Mouse (Mus musculus) spleen, adult 10 weeks (tissue): ENCODE data around the gene Rc3h2. TPM values are rescaled to one million over a fixed set of nuclear protein-coding genes. Genes with fewer than 3 reads are reported as not detected.

Experiments
- polyA plus RNA-seq: library from polyadenylated mRNA; stranded (reverse); fragments of 350-450 nt; fragmentation: Illumina TruSeq; extraction: RNeasy Lipid Tissue Mini Kit (QIAGEN cat#74804); gene quantifications from one replicate; pipeline ENCODE4 v1.2.3, GENCODE M21; 2015; ENCODE audit warnings: low replicate concordance; ENCODE audit not compliant: insufficient read depth

The Rc3h2 gene
- polyA plus RNA-seq = 39.2 TPM

DNA sequence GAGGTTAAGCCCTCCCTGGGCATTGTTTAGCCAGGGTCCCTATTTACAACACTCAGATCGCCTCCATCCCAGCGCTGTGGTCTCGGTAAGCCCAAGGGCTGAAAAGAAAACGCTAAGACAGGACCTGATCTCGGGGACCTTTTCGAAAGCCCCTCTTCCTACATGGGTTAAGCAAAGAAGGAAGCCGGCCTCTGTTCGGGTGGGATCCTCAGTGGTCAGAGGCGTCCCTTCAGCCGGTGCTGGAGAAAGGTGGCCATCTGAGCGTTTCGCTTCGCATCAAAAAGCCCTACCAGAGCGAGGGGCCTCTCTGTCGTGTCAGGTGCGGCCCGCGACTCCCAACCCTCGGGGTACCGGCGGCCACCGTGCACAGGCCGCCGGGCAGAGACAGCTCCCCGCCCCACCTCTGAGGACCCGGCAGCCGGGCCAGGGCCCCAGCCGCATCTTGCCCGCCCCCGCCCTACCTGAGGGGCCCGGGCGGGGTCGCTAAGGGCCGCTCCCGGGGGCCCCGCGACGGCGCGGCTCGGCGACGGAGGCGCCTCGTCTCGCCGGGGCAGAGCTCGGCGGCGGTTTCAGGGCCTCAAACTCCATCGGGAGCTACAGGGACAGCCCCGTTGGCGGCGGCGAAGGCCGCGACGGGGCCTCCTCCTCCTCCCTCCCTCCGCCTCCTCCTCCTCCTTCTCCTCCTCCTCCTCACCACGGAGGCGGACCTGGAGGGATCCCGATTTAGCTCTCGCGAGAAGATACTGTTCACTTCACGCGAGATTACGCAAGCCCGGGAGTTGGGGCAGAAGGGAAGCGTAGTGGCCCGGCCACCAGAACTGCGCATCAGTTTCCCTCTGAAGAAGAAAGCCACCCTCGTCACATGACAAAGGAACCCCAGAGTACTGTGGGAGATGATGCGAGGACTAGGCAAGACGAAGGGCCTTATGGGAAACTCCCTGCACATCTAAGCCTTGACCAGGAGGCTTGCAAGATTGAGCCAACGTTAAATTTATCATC, at the start of gene Rc3h2:
Gene Rc3h2, minus strand, starts transcription at position 598 of the 999 bp plus-strand sequence.

DNA sequence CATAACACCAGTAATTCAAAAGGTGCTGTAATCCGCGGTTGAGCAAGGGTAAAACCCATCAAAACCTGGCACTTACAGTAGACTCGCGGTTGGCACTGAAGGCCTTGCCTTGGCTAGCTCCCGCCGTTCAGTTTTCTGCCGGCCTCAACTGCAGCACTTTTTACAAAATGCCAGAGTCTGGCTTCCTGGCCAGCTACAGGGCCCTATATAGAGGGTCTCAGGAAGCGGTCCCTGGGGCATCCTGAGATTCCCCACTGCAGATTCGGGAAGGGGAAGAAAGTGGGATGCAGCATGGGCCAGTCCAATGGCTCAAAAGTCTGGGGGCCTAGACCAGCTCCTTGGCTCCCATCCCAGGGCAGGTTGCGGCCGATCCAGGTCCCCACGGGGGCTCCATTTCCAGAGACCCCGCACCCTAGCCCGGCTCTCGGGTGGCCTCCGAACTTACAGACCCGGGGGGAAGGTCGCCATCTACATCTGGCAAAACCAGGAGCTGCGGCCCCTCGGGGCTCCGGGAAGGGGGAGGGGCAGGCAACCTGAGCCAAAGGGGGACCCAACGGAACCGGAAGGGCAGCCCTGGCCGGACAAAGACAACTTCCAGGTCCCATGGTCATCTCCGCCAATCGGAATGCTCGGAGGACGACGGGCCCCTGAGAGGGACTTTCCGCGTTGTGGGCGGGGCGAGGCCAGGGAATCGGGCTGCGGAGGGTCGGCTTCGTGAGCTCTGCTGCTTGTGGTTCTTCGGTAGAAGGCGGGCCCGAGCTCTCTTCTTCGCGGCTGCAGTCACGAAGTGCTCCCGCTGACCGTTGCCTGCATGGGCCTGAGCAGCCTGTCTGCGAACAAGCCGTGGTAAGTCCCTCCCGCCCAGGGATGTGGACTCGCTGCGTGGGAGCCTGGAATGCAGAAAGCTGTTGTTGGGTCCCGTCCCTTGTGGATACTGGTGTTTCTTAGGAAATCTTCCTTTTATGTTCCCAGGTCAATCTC, 20.2 kb upstream of the Rc3h2 start, which contains the start of the genes Zbtb26, Zbtb6 and Rabgap1:
Gene Zbtb26, minus strand, starts transcription at position 525 of the 981 bp plus-strand sequence.
Gene Zbtb6, minus strand, starts transcription at position 561 of the 981 bp plus-strand sequence.
Gene Rabgap1, plus strand, starts transcription at position 669 of the 981 bp plus-strand sequence.

DNA sequence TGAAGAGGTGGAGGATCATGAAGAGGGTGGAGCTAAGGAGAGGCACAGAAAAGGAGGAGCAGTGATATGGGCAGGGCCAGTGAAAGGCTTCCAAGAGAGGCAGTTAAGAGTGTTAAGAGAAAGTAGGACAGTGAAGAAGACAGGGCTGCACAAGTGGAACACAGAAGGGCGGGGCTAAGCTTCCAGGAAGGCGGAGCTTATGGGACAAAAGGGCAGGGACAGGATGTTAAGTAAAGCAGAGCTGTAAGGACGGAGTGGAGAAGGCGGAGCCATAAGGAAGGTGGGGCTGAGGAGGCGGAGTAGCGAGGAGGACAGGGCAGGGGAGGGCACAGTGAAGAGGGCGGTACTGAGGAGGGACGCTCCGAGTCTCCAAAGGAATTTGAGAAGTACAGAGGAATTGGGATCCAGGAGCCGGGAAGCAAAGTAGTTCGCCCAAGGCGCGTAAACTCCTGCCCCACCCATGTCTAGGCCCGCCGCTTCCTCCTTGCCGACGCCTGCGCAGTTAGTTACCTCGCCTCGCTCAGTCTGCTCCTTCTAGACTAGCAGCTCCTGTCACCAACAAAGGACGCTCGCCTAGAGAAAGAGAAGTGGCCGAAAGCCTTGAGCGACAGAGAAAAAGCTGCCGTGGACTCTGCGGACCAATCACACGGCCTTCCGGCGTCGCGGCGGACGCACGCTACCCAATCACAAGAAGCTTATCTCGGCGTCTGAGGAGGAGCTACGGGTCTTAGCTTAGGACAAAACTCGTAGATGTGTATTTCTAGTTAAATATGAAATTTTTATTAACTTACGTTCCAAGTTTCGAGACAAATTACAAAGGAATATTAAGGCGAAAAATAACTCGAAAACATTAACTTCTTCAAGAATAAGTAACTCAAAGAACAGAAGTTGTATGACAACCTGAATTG, 63.8 kb downstream of the Rc3h2 start, which contains the start of gene Pdcl:
Gene Pdcl, minus strand, starts transcription at position 700 of the 908 bp plus-strand sequence.

DNA sequence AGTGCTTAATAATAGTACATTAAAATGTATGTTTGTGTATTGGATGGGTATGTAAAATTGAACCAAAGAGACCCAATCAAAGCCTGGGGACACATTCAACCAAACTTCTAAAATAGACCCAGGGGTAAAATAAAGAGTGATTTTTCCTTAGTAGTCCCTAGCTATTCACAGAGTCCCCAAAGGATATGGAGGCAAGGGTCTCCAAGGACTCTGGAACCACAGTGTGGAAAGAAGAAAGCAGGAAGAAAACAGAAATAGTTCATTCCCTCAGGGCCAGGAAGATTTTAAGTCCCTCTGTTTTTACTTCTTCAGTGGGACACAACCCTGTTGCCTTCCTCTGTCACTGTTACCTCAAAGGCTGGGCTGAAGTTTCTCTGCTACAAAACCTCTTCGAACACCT, 96.5 kb downstream of the Rc3h2 start, which contains the start of gene Olfr368:
Gene Olfr368, plus strand, starts transcription at position 301 of the 400 bp plus-strand sequence.

Other genes with a start within 250 kb of the Rc3h2 start
- gene Olfr365, start 234.7 kb downstream of the Rc3h2 start, polyA plus RNA-seq = not detected
- not detected for gene Olfr366, start 211.3 kb downstream of the Rc3h2 start, polyA plus RNA-seq
- gene Olfr368, start 96.4 kb downstream of the Rc3h2 start, polyA plus RNA-seq = not detected
- 42.2 TPM for gene Pdcl, start 63.6 kb downstream of the Rc3h2 start, polyA plus RNA-seq
- gene Zbtb26, start 20.2 kb upstream of the Rc3h2 start, polyA plus RNA-seq = 16.5 TPM
- gene Zbtb6, start 20.3 kb upstream of the Rc3h2 start, polyA plus RNA-seq = 26.8 TPM
- 37.7 TPM for gene Rabgap1, start 20.4 kb upstream of the Rc3h2 start, polyA plus RNA-seq
- 0.26 TPM for gene Gpr21, start 93.4 kb upstream of the Rc3h2 start, polyA plus RNA-seq